ENCODE assay signal across 9 mouse cellular contexts in the genomic region with DNA sequence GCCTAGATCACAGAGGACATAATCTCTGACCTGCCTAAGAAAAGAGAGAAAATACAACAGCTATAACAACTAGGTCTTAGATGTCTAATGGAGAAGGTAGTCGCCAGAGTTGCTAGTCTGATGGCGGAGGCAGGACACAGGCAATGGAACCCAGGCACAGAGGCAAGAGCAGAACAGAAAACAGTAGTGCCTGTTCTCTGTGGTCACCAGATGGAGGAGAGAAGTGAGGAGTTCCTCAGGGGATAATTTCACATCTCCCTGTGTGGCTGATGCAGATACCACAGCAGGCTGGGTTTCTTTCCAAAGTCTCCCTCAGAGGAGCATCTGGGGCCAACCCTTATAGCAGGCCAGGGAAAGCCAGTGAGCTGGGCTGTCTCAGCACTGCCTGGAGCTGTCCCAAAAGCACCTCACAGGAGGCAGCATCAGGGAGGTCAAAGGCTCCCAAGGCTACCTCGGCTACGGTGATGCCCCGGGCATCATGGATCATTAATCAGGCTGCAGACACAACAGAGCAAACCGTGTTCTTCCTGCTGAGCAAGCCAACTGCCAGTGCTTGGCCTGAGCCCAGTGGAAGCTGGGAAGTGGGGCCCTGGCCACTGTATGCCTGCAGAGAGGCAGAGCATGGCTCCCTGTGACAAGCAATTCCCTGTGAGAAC. TPM values are rescaled to one million over a fixed set of nuclear protein-coding genes. Genes with fewer than 3 reads are reported as not detected.
DNase-seq lines count a peak whose midpoint lies in the region; ATAC-seq lines count a peak whose summit lies in the region.
"Had no signal": no experiment of that assay in that cellular context is flagged by ENCODE, and none has a peak within 500 bp of the region (broad histone marks: within the 10 kb centered on the region; RNA-seq: fewer than 3 reads in every experiment).

No protein-coding gene starts in this region.

- 68% methylated on average over 6 of the region's 6 CpGs for WGBS in forebrain, embryonic 12.5 days

- H3K4me1 ChIP-seq in forebrain, embryonic 12.5 days = peaks cover 18% of the 10 kb centered on the region
- H3K4me1 ChIP-seq: limb, embryonic 13.5 days had no signal

- H3K4me3 ChIP-seq in forebrain, embryonic 12.5 days (replicated peaks) = no peak overlapping the region
- H3K4me3 ChIP-seq: limb, embryonic 13.5 days had no signal

- H3K4me2 ChIP-seq in forebrain, embryonic 12.5 days = no peak overlapping the region
- H3K4me2 ChIP-seq: limb, embryonic 13.5 days had no signal

- peak; percentile 71 to 73 for DNase-seq in adrenal gland, adult (ENCODE audit: inconsistent age in 2 of 2, low spot score in 1 of 2)
- DNase-seq in adrenal gland, postnatal 4 days (ENCODE audit: low spot score in 2 of 2) = no peak
- DNase-seq in adrenal gland, postnatal 25 days = peak; percentile 34
- peak; percentile 86 to 91 for DNase-seq in kidney, postnatal 36 days
- DNase-seq in spleen, adult 18-20 months = no peak
- DNase-seq in lung, postnatal 36 days = no peak

- no peaks in the 10 kb centered on the region for H3K36me3 ChIP-seq in forebrain, embryonic 12.5 days (replicated peaks)
- H3K36me3 ChIP-seq: limb, embryonic 13.5 days had no signal

- H3K27me3 ChIP-seq in forebrain, embryonic 12.5 days = no peaks in the 10 kb centered on the region
- H3K27me3 ChIP-seq: limb, embryonic 13.5 days had no signal

- H3K9ac ChIP-seq in forebrain, embryonic 12.5 days = no peak overlapping the region
- H3K9ac ChIP-seq: limb, embryonic 13.5 days had no signal

- H3K27ac ChIP-seq in forebrain, embryonic 12.5 days = no peak overlapping the region
- H3K27ac ChIP-seq: limb, embryonic 13.5 days had no signal

- peak; percentile 74 for ATAC-seq in granulocyte monocyte progenitor cell, adult 5-6 weeks (replicated peaks; ENCODE audit: poor library complexity, severe bottlenecking)
- no peak for ATAC-seq in forebrain, embryonic 12.5 days (ENCODE audit: low FRiP score)

- no peaks in the 10 kb centered on the region for H3K9me3 ChIP-seq in forebrain, embryonic 12.5 days
- H3K9me3 ChIP-seq: limb, embryonic 13.5 days had no signal

RNA-seq across cellular contexts. Expression of a gene that starts 29.2 kb away (rescaled TPM):
- 10 to 100 TPM; 12.5 to 13.3 TPM for total RNA-seq in adrenal gland, postnatal 4 days (2021)
- total RNA-seq in adrenal gland, postnatal 25 days (2021) = 13.4 and 20.9 TPM in 2 replicates
- total RNA-seq in granulocyte monocyte progenitor cell, adult 5-6 weeks (2014; fragmentation: Nextera tagmentation) = 3.1 and 3.2 TPM in 2 replicates
- 1.6 and 3.9 TPM in 2 replicates for total RNA-seq in granulocyte monocyte progenitor cell, adult 5-6 weeks (2017)
- 0.22 and 0.33 TPM in 2 replicates for polyA plus RNA-seq in forebrain, embryonic 12.5 days (2016; fragmentation: Nextera tagmentation; extraction: Ambion mirVana)

RNA-seq across cellular contexts. Expression of a gene that starts 38.9 kb away (rescaled TPM):
- 1 to 10 TPM; 1.6 to 1.9 TPM for total RNA-seq in adrenal gland, postnatal 4 days (2021)
- 0.79 TPM in 1 of 2 replicates, not detected in the other for total RNA-seq in adrenal gland, postnatal 25 days (2021)
- total RNA-seq in granulocyte monocyte progenitor cell, adult 5-6 weeks (2014; fragmentation: Nextera tagmentation) = 11.0 and 15.7 TPM in 2 replicates
- 2.9 and 6.1 TPM in 2 replicates for total RNA-seq in granulocyte monocyte progenitor cell, adult 5-6 weeks (2017)
- 7.0 and 7.8 TPM in 2 replicates for polyA plus RNA-seq in forebrain, embryonic 12.5 days (2016; fragmentation: Nextera tagmentation; extraction: Ambion mirVana)

Comparison
In these comparisons a context has a peak if more than half of its experiments do, and no peak if none do; other contexts are left out.
1. DNase-seq: peak in adrenal gland, adult (2 of 2), adrenal gland, postnatal 25 days (single experiment) and kidney, postnatal 36 days (2 of 2); none in adrenal gland, postnatal 4 days (0 of 2), spleen, adult 18-20 months (0 of 2) and lung, postnatal 36 days (single experiment).